Mouse (Mus musculus) forebrain, embryonic 11.5 days (tissue): ENCODE measurements around the gene Nelfe. TPM values are rescaled to one million over a fixed set of nuclear protein-coding genes. Genes with fewer than 3 reads are reported as not detected.
"Not testable (repeated sequence)": the region's sequence is repeated elsewhere in the genome, so short reads cannot be mapped to it uniquely, and the experiment has no call there.

Experiments
- ATAC-seq: fragments of 200-750 bp; cut with Nextera tagmentation; replicated peaks from 2 replicates; pipeline ENCODE4 v1.8.0; 2017; ENCODE audit warnings: moderate TSS enrichment; ENCODE audit not compliant: low FRiP score
- DNase-seq: peaks from one replicate; pipeline ENCODE4 v3.0.0-alpha.2; 2017; ENCODE audit warnings: low spot score
- H3K27ac ChIP-seq: fragments of 300-500 bp; sonication (generic); 2 replicates; pipeline ENCODE4 v1.5.1; 2014; ENCODE audit warnings: low read depth, low read length
- H3K27me3 ChIP-seq: fragments of 300-500 bp; sonication (generic); 2 replicates; pipeline ENCODE4 v1.6.1; 2014; ENCODE audit warnings: mild to moderate bottlenecking, low read length, mixed read lengths; ENCODE audit not compliant: control insufficient read depth, insufficient read depth
- H3K36me3 ChIP-seq: fragments of 300-500 bp; sonication (generic); 2 replicates; pipeline ENCODE4 v1.6.1; 2014; ENCODE audit warnings: mild to moderate bottlenecking, low read length, moderate library complexity, mixed read lengths; ENCODE audit not compliant: control insufficient read depth, insufficient read depth
- H3K4me1 ChIP-seq: fragments of 300-500 bp; sonication (generic); replicated peaks from 2 replicates; pipeline ENCODE4 v1.6.1; 2014; ENCODE audit warnings: low read length, mixed read lengths; ENCODE audit not compliant: control insufficient read depth, insufficient read depth
- H3K4me2 ChIP-seq: fragments of 300-500 bp; sonication (generic); 2 replicates; pipeline ENCODE4 v1.6.1; 2014; ENCODE audit warnings: low read depth, mild to moderate bottlenecking, low read length, moderate library complexity, mixed read lengths; ENCODE audit not compliant: severe bottlenecking
- H3K4me3 ChIP-seq: fragments of 300-500 bp; sonication (generic); 2 replicates; pipeline ENCODE4 v1.5.1; 2014; ENCODE audit warnings: low read depth, low read length
- H3K9ac ChIP-seq: fragments of 300-500 bp; sonication (generic); 2 replicates; pipeline ENCODE4 v1.6.1; 2014; ENCODE audit warnings: low read length
- H3K9me3 ChIP-seq: fragments of 300-500 bp; sonication (generic); 2 replicates; pipeline ENCODE4 v1.6.1; 2016; ENCODE audit warnings: low read length, mixed read lengths; ENCODE audit not compliant: control insufficient read depth
- WGBS: fragments of 180-500 bp; shearing (Covaris S2); extraction: QIAGEN DNeasy Blood & Tissue Kit; methylation state at CpG from one replicate; pipeline ENCODE4 v1.1.7; 2014; 5-methylcytosine and 5-hydroxymethylcytosine counted together
- polyA plus RNA-seq: library from polyadenylated mRNA; unstranded; fragments of >200 nt; fragmentation: Nextera tagmentation; extraction: Ambion mirVana; gene quantifications from 2 replicates; pipeline ENCODE4 v1.2.1, GENCODE M21; 2014

Nelfe gene
- polyA plus RNA-seq, 1 experiment from 2014 or later = 143 TPM

DNA sequence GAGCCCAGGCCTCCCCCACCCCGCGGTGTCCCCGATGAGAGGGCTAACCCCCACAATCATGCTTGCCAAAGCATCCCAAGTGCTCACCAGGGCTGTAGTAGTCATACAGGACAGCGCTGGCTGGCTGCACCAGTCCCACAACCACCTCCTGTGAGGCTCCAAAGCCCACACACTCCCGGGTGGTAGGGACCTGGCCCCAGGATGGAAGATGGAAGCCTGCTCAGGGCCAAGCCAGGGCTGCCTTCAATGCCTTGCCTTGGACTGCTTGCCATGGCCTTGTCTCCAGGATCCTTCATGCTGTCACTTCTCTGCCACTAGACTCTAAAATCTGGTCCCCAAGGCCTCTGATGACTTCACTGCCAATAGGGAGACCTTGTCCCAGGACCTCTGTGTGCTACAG is 39.8 kb upstream of the Nelfe start:
- H3K27me3 ChIP-seq, H3K9me3 ChIP-seq, H3K36me3 ChIP-seq, H3K4me3 ChIP-seq, H3K27ac ChIP-seq, H3K4me1 ChIP-seq, H3K4me2 ChIP-seq, H3K9ac ChIP-seq, ATAC-seq: not testable (repeated sequence)
- 88% methylated on average over 5 of the region's 5 CpGs for WGBS
- DNase-seq = peak; percentile 48

DNA sequence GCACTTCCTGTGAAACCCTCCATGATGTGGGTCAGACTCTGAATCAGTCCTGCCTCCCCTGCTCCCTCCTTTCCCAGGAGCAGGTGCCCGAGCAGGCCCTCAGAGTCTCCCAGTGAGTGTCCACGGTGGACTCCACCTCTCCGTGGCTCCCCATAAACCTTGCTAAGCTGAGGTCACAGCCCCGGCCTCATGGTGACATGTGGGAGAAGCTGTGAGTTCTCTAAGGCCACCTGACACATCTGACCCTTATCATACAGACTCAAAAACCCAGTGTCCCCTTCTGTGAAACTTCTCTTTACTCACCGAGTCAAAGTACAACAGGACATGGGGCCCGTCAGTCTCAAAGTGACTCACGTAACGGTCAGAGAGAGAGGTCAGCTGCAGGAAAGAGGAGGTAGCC is 39.4 kb upstream of the Nelfe start:
- H3K27ac ChIP-seq, H3K9ac ChIP-seq, H3K4me1 ChIP-seq, H3K27me3 ChIP-seq, ATAC-seq, H3K9me3 ChIP-seq, H3K36me3 ChIP-seq, H3K4me2 ChIP-seq, H3K4me3 ChIP-seq: not testable (repeated sequence)
- 82% methylated on average over 8 of the region's 8 CpGs for WGBS
- DNase-seq = peak; percentile 29

GRCm38 (mm10) chr17:34811275-34811674 is 38.9 kb upstream of the Nelfe start:
- no peak for ATAC-seq
- no peaks in the 10 kb centered on the region for H3K9me3 ChIP-seq
- DNase-seq = peak; percentile 11
- H3K4me2 ChIP-seq = no peak overlapping the region
- H3K27me3 ChIP-seq = no peaks in the 10 kb centered on the region
- no peaks in the 10 kb centered on the region for H3K4me1 ChIP-seq
- no peaks in the 10 kb centered on the region for H3K36me3 ChIP-seq
- H3K4me3 ChIP-seq = no peak overlapping the region
- H3K27ac ChIP-seq = no peak overlapping the region
- WGBS = 73% methylated on average over 15 of the region's 15 CpGs
- H3K9ac ChIP-seq = no peak overlapping the region

GRCm38 (mm10) chr17:34813747-34814146 is 36.4 kb upstream of the Nelfe start:
- H3K4me3 ChIP-seq, ATAC-seq, H3K9ac ChIP-seq, H3K4me2 ChIP-seq, H3K9me3 ChIP-seq, H3K27ac ChIP-seq, H3K36me3 ChIP-seq, H3K4me1 ChIP-seq, H3K27me3 ChIP-seq: not testable (repeated sequence)
- DNase-seq = peak; percentile 61
- WGBS = 62% methylated on average over 8 of the region's 12 CpGs

DNA sequence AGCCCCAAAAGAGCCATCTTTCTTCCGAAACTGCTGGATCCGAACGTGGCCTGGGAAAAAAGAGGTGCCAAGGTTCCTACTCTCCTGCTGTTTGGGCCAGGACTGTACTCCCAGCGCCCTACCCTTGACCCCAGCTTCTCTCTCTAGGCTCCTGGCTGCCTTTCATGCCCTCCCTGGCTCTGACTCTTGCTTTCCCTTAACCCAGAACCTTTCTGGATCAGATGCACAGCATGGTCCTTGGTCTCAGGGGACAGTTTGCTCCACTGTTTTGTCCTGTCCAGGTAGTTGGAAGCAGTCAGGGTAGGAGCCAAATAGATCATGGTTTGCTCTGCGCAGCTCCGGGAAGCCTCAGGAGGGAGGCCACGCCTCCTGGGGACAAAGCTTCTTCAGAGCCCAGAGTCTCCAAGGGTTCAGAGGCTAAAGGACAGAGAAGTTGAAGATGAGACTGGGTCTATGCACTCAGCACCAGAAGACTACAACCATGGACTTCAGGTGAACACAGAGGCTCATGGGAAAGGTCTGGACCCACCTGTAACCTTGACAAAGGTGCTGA is 35.3 kb upstream of the Nelfe start:
- WGBS = 82% methylated on average over 7 of the region's 7 CpGs
- no peak overlapping the region for H3K4me3 ChIP-seq
- H3K27ac ChIP-seq = no peak overlapping the region
- H3K27me3 ChIP-seq = no peaks in the 10 kb centered on the region
- H3K36me3 ChIP-seq = no peaks in the 10 kb centered on the region
- DNase-seq = no peak
- no peak overlapping the region for H3K4me2 ChIP-seq
- no peaks in the 10 kb centered on the region for H3K9me3 ChIP-seq
- H3K9ac ChIP-seq = no peak overlapping the region
- H3K4me1 ChIP-seq = no peaks in the 10 kb centered on the region
- ATAC-seq = no peak

GRCm38 (mm10) chr17:34830776-34831175 is 19.4 kb upstream of the Nelfe start:
- not testable (repeated sequence) for H3K4me3 ChIP-seq, H3K4me1 ChIP-seq, H3K27me3 ChIP-seq, DNase-seq, H3K36me3 ChIP-seq, H3K9me3 ChIP-seq, H3K27ac ChIP-seq, ATAC-seq, H3K4me2 ChIP-seq, H3K9ac ChIP-seq
- WGBS = 91% methylated on average over 1 of the region's 1 CpGs

GRCm38 (mm10) chr17:34836155-34836855 is 13.9 kb upstream of the Nelfe start:
- DNase-seq (no peak), ATAC-seq (peak; percentile 85)
- Histone ChIP-seq H3K4me3 (peak overlapping the region; percentile 78), H3K4me2 (peak overlapping the region; percentile 95), H3K9ac (peak overlapping the region; percentile 77), H3K36me3 (peaks cover 11% of the 10 kb centered on the region), H3K27ac (peak overlapping the region; percentile 14; the same call in 1 of the 2 replicates), H3K4me1 (peaks cover 16% of the 10 kb centered on the region), H3K9me3 (no peaks in the 10 kb centered on the region), H3K27me3 (no peaks in the 10 kb centered on the region)
- WGBS = 4% methylated on average over 48 of the region's 48 CpGs

DNA sequence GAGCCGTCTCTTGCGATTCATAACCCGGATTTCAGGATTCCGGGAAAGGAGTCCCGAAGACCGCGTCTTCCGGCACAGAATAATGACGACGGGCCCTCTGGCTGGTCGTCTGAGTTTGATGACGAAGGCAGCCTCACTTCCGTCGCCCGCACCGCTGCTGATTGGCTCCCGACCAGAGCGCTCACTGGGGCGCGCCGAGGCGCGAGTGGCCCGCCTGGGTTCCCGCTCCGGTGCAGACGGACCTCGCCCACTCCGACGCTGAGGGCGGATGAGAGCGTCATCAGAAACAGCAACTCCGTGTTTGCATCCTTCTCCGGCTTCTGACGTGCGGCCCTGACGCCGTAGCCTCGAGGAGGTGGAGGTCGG is 13.4 kb upstream of the Nelfe start, which contains the start of the genes Stk19 and Dxo:
Stk19 (minus strand) TSS at position 90 of the 366 bp plus-strand sequence.
Dxo (plus strand) TSS at position 164 of the 366 bp plus-strand sequence.
- H3K4me2 ChIP-seq = peak within 1 kb of the TSS; percentile 97
- no peaks in the 10 kb centered on the region for H3K27me3 ChIP-seq
- WGBS = under 1% methylated on average over 40 of the region's 40 CpGs
- peak within 1 kb of the TSS; percentile 41; the same call in 1 of the 2 replicates for H3K27ac ChIP-seq
- peak within 1 kb of the TSS; percentile 78 for H3K4me3 ChIP-seq
- ATAC-seq (peak; percentile 92), DNase-seq (peak; percentile 98)
- H3K9me3 ChIP-seq = no peaks in the 10 kb centered on the region
- peaks cover 11% of the 10 kb centered on the region for H3K36me3 ChIP-seq
- H3K9ac ChIP-seq = peak within 1 kb of the TSS; percentile 77
- H3K4me1 ChIP-seq = peaks cover 16% of the 10 kb centered on the region
